Mouse (Mus musculus) MEL (cell line): ENCODE measurements around the gene Bahcc1.

Source experiments
- CHD2 ChIP-seq: IDR thresholded peaks from 2 replicates; pipeline ENCODE4 v1.6.1; 2011; ENCODE audit warnings: low read length, improper control_type of control experiment
- CTCF ChIP-seq, 3 experiments: IDR thresholded peaks in 2 of 3; conservative IDR thresholded peaks in 1 of 3; 2 replicates each; pipeline ENCODE4 v1.5.1; 2011 to 2012; ENCODE audit warnings: low read length in 3 of 3, low read depth in 2 of 3, mild to moderate bottlenecking in 2 of 3, improper control_type of control experiment in 1 of 3, inconsistent platforms in 1 of 3, mixed read lengths in 1 of 3, moderate library complexity in 1 of 3; ENCODE audit not compliant: control insufficient read depth in 1 of 3, insufficient read depth in 1 of 3, poor library complexity in 1 of 3, severe bottlenecking in 1 of 3
- EP300 ChIP-seq, 2 experiments: IDR thresholded peaks; 2 replicates each; pipeline ENCODE4 v1.6.1; 2011; ENCODE audit warnings: improper control_type of control experiment in 2 of 2, low read length in 2 of 2, low read depth in 1 of 2, mild to moderate bottlenecking in 1 of 2
- MXI1 ChIP-seq: IDR thresholded peaks from 2 replicates; pipeline ENCODE4 v1.6.1; 2011; ENCODE audit warnings: mild to moderate bottlenecking, low read depth, low read length, improper control_type of control experiment
- MYB ChIP-seq: IDR thresholded peaks from 2 replicates; pipeline ENCODE4 v1.6.1; 2011; ENCODE audit warnings: mild to moderate bottlenecking, low read depth, low read length, improper control_type of control experiment
- NRF1 ChIP-seq: IDR thresholded peaks from 2 replicates; pipeline ENCODE4 v1.6.1; 2014; ENCODE audit warnings: low read depth, mild to moderate bottlenecking, inconsistent platforms, low read length, improper control_type of control experiment, moderate library complexity; ENCODE audit not compliant: poor library complexity, insufficient read depth, severe bottlenecking
- POLR2A ChIP-seq, 2 experiments: IDR thresholded peaks; 2 replicates each; pipeline ENCODE4 v1.6.1; 2011 to 2012; ENCODE audit warnings: low read length in 2 of 2, mild to moderate bottlenecking in 2 of 2, control low read depth in 1 of 2, improper control_type of control experiment in 1 of 2, low read depth in 1 of 2, moderate library complexity in 1 of 2; ENCODE audit not compliant: control insufficient read depth in 1 of 2, insufficient read depth in 1 of 2, poor library complexity in 1 of 2
- TBP ChIP-seq: IDR thresholded peaks from 2 replicates; pipeline ENCODE4 v1.8.0; 2011; ENCODE audit warnings: low read depth, low read length, improper control_type of control experiment
- ZNF384 ChIP-seq: IDR thresholded peaks from 2 replicates; pipeline ENCODE4 v1.6.1; 2012; ENCODE audit warnings: low read depth, mild to moderate bottlenecking, inconsistent platforms, low read length, improper control_type of control experiment

DNA sequence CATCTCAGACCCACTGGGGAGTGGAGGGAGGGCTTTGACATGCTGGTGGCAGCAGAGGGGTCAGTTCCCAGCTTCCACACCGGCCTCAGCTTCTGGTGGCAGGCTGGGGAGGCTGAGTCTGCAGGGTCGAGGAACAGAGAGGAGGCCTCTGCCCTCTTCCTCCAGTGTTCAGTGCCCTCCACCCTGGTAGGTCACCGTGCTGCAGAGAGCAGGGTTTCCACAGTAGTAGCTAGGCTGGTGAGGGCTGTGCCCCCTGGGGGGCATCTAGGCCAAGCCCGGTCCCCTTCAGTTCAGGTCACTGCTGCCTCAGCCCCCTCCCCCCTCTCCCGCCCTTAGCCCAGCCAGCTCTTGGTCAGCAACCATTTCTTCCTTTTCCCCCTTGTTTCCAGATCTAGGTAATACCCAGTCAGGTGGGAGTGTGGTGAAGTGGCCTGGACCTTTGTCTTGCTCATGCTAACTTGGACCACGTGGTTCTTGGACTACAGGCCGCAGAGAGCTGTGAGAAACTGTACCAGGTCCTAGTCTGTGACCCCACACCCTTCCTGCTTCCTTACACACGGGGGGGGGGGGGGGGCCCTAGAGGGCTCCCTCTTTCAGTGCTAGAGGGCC lies 6.1 kb downstream of the Bahcc1 start:
- TF ChIP-seq CTCF (IDR thresholded peaks at IDR 0.05 in 2 of 3, conservative IDR thresholded peaks at IDR 0.05 in 1 of 3; ENCODE audit: control insufficient read depth in 1 of 3, insufficient read depth in 1 of 3, low read depth in 2 of 3, low read length in 3 of 3, poor library complexity in 1 of 3, severe bottlenecking in 1 of 3) (no peak), MXI1 (no peak), MYB (no peak), POLR2A (IDR thresholded peaks at IDR 0.05; ENCODE audit: control insufficient read depth in 1 of 2, insufficient read depth in 1 of 2, low read depth in 1 of 2, low read length in 2 of 2, poor library complexity in 1 of 2) (no peak), NRF1 (no peak), CHD2 (no peak), TBP (no peak), ZNF384 (no peak), EP300 (IDR thresholded peaks at IDR 0.05; ENCODE audit: low read depth in 1 of 2, low read length in 2 of 2) (no peak)
